Mouse (Mus musculus) kidney, adult 18-20 months (tissue): ENCODE data around the gene Gpr15.

Experiments
- DNase-seq: peaks from one replicate; pipeline ENCODE4 v3.0.0; 2021

The Gpr15 gene

DNA sequence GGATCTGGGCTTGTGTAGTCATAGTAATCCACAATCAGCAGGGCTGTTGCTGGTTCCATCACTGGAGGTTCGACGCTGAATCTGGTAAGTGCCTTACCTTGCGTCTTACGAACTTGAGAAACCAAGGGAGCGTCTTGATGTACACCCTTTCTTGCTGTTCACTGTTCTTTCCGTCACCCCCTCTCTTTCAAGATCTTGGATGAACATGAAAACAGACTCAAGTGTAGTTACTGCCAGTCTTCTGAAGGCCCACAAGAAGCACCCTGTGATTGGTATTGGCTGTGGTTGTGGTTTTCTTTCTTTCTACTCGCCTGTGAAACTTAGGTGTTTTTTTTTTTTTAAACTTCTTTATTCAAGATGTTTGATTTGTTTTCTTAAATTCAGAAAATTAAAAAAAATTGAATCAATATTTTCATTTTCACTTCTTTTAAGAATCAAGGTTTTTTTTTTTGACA is at the start of gene Gpr15:
Gene Gpr15, minus strand, starts transcription at position 405 of the 455 bp plus-strand sequence.
- DNase-seq = no peak

DNA sequence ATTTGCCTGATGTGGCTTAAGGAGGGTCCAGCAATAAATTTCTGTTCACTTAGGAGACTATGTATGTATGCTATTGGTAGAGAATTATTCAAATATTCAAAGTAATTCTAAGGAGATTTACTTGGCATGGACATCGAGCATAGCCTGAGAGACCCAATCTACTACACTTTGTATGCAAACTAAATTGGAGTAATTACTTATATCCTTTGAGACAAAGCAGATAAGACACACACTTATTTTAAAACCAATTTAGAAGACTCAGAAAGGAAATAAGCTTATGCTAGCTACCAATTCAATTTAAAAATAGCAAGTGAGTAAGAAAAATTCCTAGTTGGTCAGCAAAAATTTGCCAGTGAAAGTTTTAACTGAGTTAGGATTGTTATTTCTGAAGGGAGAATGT is 44.2 kb upstream of the Gpr15 start, which contains the start of gene Olfr172:
Gene Olfr172, minus strand, starts transcription at position 101 of the 400 bp plus-strand sequence.
- DNase-seq = no peak

DNA sequence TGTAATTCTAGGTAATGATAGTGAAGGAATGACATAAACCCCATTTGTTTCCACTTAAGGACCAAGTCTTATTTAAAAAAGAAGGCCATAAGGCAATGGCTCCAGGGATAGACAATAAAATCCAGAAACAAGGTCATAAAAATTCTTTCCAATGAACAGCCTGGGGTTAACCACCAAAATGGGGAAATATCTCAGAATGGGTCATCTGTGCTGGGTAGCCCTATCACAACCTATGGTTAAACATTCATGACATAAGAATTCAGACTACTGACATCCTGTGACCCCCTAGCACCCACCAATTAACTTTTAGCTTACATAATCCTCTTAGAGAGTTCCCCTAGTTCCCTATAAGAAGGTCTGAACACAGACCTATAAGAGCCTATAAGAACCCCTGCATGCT is 37.3 kb upstream of the Gpr15 start:
- DNase-seq = no peak

DNA sequence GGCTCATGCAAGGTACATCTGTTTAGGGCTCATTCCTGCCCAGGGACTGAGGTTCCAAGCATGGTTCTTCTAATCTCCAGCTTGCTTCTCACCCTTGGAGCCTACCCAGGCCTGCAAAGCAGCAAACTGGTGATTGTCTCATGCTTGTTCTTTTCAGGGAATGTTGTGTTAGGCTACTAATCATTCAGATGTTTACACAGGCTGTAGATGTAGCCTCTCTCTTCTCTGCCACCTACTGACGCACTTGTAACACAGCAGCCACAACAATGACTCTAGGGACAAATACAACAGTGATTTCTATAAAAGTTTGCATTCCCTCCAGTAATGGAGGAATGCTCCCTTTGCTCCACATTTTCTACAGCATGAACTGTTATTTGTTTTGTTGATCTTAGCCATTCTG is 32.4 kb upstream of the Gpr15 start:
- no peak for DNase-seq

DNA sequence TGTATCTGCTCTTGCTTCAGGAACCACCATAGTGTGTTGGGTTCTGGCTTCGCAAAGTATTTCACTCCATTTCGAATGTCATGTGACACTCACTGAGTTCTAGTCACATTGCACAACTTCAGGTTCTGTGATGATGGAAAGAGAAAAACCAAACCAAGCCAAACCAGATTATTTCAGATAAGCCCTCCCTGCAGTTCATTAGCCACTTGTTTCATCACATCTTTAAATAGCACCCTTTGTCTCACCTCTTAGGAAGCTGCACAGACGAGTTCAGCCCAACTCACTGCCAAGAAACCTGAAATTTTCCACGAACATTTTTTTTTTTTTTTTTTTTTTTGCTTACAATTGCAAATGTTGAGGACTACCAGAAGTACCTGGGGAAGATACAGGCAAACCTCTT is 27.8 kb upstream of the Gpr15 start:
- no peak for DNase-seq

DNA sequence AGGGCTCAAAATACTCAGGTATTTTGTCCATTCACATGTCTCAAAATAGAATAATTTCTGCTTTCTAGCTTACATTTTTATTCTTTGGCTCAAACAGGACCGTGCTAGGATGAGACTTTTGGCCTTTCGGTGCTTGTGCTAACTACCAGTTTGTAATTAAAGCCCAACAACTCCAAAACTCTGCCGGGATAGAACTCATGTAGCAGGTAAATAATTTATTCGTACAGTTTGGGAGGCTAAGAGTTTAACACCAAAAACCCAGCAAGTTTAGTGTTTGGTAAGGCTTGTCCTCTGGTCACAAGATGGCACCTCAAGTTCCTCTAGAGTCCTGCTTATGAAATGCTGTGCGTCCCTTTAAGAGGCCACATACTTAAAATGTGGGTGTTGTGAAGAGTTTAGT is 21.9 kb upstream of the Gpr15 start:
- DNase-seq = no peak

DNA sequence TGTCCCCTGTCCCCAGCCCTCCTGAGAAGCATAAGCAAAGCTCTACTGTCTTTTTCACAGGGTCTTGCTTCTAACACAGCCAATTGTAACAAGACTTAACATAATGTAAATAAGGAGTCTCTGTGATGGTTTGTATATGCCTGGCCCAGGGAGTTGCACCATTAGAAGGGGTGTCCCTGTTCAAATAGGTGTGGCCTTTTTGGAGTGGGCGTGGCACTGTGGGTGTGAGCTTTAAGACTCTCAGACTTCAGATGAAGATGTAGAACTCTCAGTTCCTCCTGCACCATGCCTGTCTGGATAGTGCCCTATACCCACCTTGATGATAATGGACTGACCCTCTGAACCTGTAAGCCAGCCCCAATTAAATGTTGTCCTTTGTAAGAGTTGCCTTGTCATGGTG is 19.9 kb upstream of the Gpr15 start:
- DNase-seq = no peak

DNA sequence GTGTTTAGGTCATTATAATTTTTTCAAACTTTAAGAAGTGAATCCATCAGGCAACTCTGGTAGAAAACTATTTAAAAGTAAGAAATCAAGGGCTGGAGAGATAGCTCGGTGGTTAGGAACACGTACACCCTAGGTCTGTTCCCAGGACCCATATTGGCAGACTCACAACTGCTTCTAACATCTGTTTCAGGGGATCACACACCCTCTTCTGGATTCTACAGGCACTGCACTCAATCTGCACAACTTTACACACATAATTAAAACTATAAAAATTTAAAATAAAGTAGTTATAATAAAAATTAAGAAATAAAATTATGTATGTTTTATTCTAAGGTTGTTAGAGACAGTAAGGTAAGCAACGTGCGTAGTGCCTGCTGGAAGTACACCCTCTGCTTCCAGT is 19.3 kb upstream of the Gpr15 start:
- DNase-seq = no peak

DNA sequence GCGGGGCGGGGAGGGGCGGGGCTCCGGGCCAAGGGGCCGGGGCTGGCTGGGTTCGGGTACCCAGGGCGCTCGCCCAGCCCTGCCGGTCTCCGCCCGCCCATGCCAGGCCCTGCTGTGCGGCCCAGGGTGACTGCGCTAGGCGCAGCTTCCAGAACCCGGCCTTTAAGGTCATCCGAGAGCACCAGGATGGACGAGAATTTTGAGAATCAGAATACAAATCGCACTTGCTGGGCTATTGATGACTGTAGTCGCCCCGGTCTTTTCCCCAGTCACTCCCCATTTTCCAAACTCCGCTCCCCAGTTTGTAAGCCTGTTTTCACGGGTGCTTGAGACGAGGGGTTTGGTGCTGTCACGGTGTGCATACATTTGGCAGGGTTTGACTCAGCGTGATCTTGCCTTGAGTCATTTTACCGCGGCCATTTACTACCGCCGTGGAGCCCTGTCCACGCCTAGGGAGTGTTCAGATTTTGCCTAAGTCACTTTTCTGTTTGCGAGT is 9.4 kb upstream of the Gpr15 start:
- DNase-seq = no peak

DNA sequence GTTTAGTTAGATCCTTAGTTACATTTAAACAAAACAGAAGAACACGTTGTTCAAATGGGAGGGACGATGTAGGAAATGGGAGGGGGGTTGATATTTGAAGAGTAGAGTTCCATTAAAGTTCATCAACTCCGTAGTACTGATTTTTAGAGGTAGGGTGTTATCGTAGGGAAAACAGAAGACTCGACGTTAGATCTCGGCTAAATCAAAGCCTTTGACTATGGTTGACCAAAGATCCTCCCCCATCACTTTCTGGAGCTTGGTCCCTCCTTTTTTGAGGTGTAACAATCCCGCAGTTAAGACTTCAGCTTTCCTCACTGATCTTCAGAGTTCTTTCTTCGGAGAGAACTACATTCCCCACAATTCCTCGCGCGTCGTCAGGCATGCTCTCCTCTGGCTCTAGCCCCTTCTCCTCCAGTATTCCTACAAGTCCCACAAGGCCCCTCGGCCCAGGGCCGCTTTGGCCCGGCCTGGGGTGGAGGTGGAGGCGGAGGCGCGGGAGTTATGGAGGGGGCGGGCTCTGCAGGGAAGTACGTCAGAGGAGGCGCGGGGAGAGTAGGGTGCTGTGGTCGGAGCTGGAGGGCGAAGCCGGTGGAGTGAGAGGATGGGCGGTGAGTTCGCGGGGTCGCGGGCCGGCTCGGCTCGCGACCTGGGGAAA is 8.7 kb upstream of the Gpr15 start, which contains the start of gene Cldnd1:
Gene Cldnd1, plus strand, starts transcription at position 434 of the 655 bp plus-strand sequence.
- DNase-seq = peak; percentile 91

DNA sequence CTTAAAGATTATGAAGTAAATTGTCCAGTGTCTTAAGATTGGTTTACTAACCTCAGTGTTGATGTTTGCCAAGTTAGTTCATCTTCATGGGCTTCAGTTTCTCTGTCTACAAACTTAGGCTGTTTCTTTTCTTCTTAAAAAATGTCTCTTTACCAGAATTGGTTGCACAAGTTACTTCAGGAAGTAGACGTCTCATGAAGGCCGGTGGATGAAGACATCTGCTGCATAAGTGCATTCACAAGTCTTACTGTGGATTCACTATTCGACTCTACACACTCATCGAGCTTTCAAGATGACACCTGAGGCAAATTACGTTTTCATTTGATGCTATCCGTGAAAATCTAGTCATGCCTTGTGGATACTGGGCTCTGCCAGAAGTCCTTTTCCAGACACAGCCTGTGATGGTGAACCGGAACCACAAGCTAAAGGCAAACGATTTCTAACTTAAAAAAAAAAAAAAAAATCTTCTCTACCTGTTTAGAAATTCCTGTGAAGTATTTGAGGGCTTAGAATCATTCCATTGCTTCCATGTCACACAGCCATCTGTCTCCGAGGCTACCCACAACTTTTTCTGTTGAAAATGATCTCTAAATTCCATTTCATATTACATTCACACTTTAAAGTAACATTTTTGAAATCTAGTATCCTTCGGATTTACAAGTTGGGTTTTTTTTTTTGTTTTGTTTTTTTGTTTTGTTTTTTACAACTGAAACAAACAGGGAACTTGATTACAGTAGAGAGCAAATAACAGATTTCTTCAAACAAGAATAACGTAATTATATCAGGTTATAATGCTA is 8.0 kb upstream of the Gpr15 start:
- no peak for DNase-seq

DNA sequence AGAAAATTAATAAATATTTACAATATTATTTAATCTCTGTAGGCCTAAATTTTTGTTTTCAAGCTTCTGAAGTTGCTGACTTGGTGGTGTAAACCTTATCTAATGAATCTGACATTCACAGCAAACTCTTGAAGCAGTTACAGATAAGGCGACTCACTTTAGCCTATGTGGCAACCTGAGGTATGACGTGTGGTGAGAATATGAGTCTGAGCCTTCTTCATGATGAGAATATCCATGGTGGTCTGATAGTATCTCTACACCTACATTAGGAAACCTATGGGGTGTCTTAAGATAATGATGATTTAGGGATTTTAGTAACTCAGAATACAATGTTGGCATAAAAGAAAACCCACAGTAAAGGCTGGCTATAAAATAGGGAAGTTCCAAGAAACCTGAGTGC is 3.4 kb upstream of the Gpr15 start:
- no peak for DNase-seq

DNA sequence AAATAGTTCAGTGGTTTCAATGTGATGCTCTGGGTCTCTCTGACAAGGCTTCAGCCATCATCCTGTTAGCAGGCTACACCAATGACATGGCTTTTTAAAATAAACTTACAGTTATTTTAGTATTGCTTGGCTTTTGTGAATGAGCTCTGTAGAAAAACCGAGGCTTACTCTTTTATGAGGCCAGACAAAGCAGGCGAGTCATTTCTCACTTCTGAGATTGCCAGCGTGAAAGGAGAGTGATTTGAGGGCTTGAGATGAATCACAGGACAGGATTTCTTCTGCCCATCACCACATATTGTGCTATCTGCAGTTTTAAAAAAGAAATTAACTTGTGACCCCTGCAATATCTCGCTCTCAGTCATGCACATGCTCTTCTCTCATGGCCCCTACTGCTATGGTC is 3.9 kb downstream of the Gpr15 start:
- no peak for DNase-seq

DNA sequence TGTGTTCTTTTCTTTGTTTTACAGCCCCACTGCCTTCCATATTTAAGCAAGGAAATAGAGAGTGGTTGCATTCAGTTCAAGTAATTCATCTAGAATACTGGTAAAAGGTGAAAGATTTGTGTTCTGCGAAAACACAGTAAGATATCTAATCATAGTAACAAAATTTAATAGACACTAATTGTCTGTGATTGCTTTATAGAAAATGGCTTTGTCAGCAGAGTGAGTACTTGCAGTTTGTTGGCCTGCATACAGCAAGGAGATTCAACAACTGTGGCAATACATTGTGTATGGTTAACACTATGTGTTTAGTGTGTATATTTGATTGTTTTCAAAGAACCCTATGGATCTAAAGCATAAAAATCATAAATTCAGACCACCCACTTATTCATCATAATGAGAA is 5.7 kb downstream of the Gpr15 start:
- no peak for DNase-seq

DNA sequence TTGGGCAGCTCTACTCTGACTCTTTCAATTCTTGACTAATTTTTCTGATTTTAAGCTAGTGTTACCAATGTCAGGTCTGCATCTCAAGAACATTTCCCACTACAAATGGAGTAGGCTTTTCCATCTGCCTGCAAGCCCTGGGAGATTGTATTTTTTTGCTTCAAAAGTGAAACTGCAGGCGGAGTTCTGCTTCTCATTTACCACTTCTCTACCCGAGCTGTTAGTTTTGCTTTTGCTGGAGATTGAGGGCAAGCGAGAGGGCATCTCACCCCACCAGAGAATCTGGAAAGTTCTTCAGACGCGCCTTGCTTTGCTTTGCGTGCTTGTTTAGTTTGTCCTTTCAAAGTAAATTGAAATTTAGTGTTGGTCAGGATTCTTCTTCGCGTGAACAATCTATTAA is 6.6 kb downstream of the Gpr15 start:
- no peak for DNase-seq

DNA sequence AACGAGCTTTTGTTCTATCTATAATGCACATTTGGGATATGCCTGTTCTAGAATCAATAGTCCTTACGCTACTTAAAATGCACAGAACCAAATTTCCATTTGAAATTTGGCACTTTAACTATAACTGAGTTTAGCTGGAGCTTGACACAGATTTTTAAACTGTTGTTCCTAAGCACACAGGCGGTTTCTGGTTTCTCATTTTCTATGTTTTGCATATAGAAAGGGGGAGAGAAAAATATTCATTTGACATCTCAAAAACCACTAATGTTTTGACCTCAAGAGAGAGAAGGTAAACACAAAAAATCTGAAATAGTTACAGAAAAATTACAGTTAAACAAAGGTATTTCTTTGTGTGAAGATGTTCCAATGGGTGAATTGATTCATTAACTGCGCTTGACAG is 9.3 kb downstream of the Gpr15 start:
- no peak for DNase-seq

DNA sequence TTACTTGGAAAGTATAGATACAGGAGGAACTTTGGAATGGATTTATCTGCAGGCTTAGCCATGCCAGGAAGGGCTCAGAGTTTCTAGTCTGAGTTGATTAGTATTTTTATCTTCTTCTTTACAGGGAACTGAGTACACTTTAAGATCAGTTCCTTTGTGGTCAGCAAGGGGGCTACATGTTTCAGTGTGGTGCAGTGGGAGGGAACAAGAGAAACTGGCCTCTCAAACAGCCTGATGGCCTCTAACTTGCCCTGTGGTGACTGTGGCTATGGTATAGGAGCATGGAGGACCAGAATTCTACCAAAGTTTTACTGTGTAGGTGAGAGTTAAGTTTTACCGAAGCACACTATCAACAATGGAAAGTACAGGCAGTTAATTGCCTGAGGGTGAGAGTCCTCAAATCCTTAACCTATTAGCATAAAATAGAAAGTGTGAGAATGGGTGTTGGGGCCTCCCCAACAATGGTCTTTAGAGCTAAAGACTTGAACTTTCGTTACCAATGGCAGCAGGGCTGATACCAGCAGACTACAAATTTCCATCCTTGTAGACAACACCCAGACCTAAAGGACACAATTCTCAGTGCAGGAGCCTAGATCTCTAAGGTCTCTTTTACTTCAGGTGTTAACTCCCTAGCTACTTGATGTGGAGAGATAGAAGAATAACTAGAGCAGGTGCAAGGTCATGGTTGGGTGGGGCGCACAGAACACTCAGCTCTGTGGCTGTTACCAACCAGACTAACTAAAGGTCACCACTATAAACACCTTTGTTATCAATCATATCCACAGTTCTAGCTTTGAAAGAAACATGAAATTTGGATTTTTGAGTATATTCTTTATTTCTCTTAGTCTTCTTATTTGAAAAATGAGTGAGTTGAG is 10.0 kb downstream of the Gpr15 start:
- no peak for DNase-seq

DNA sequence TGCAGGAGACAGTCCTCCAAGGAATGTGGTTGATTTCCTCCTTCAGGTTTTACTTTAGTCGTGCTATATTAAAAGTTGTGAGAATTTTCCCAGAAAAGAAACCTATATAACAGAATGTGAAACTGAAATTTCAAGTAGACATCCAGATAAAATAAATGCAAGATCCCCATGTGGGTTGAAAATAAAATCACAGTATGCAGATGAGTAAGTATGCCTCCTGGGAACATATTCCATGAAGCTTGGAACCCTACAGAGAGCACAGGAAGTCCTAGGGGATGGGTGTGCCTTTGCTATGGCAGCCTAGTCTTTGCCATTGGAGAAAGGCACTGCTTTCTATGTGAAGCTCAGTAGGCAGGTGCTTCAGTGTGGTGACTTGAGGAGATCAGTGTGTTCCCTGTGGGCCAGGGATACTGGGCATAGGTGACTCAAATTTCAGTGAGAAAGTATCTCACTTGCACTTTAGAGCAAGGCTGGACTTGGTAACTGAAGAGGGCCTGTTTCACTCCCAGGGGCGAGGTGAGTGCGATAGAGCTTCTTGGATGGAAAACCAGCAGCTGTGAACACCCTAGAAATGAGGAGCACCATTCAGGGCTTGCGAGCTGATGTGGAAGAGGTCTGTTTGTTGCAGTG is 11.5 kb downstream of the Gpr15 start:
- no peak for DNase-seq

DNA sequence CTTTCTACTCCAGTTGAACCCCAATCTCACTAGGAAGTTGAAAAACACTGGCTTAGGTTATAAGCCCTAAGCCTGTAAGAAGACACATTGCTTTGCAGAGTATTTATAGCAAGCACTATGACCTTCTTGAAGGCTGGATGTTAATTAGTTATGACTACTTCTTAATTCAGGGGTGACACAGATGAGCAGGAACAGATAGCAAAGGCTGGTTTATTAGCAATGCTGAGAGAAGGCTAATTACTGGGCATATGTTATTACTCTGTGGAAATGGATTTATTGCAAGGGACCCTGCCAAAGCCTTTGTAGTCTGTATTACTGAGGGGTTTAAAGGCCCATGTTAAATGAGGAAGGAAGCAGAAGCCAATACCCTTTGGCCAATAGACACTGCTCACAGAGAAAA is 13.9 kb downstream of the Gpr15 start:
- no peak for DNase-seq

DNA sequence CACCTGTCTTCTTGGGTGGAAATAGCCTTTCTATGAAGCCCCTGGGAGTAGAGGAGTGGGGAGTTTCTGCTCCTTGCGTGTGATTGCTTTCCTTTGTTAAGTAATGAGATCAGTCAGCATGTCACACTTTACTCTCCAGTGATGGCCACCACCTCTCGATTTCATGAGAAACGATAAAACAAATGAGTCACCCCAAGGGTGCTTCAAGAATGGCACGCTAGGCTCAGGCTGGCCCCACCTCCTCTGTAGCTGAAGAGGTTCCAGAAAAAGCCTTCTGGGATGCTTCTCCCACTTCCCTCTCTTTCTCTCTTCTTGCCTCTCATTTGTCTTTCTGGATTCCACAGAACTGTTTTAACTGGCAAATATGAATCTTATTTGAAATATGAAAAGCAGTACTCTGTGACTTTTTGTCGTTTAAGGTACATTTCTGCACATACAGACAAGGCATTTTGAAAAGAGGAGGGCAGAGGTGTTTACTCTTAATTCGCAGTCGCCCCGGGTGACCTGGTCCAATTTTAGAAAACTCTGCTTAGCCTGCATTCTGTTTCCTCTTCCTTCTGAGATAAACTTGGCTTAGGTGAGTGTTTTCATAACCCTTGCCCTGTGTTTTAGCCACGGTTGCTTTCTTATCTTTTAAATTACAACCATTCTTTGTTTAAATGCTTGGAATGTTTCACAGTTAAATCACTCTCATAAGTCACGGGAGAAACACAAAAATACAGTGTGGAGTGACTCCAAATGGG is 15.3 kb downstream of the Gpr15 start:
- peak; percentile 12 for DNase-seq

DNA sequence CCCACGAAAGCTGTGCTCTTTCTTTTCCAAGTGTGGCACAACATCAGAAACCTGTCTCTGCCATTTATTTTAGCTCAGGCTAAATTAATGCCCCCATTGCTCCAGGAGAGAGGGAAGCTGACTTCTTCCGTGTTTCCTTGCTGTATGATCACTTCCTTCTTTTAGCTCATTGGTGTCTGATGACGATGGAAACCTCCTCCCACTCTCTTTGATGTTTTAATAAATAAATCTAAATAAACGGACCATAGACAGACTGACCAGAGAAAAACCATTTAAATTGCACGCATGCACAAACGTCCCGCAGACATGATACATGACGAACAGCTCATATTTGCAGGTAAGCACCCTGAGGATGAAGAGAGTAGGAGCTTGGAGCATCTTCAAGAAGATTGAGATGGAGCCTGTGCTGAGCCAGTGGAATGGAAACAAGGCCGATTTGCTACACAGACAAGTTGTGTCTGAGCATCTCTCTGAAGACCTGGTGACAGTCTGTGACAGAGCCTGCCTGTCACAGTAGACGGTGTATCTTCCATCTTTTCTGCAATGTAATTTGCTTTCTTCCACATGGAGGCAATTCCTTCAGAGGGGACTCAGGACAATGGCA is 16.4 kb downstream of the Gpr15 start:
- DNase-seq = no peak

DNA sequence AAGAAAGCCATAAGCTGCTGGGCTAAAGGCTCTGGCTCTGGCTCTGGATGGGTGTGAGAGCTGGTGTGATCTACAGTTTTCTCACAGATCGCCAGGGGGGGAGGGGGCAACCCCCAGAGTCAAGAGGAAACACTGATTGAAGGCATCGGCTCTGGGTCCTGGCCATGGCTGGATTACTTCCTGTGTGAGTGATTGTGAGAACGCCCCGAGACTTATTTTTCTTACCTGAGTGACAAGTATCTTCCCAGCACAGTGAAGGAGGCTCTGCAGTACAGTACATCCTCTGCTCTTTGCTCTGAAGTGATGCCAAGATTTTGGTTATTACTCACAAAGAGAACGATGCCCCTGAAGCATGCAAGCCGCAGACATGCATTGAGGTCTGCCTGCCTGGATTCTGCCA is 17.1 kb downstream of the Gpr15 start:
- DNase-seq = no peak
